Mouse (Mus musculus): ENCODE results near the gene Ubac2. TPM values are rescaled to one million over a fixed set of nuclear protein-coding genes. Genes with fewer than 3 reads are reported as not detected.

Ubac2 gene
- total RNA-seq, 2 experiments from 2014 or later, result 25.2 to 31.1 TPM

DNA sequence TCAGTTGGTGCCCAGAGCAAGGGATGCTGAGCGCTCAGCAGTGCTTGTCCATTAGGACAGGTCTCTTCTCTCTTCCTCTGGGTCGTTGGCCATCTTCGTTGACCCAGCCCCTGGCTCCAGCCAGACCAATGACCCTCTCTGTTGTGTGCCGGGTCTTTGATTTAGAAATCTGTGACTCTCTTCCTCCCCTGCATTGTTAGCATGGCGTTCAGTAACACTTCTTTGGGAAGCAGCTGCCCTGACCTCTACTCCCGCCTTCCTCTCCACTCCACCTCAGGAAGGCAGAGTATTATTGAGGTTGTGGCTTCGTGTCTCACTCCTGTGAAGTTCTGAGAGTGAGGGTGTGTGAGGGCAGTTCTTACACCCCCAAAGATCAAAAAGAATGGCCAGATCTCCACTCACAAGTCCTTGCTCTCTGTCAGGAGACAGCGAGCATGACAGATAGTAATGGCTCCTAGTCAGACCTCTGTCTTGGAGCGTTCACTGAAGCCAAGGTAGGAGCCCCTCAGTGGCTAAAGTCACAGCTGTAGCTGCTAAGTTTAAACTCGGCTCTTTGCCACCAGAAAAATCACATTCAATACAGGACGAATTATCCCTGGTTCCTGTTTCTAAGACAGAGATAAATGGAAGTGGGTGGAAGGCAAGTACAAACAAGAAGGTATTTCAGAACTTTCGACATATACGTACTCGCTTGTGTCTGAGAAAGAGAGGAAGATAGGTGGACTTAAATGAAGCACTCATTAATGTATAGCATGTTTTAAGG is 83.9 kb downstream of the Ubac2 start:
- ATAC-seq (replicated peaks; ENCODE audit: poor library complexity), result no peak

DNA sequence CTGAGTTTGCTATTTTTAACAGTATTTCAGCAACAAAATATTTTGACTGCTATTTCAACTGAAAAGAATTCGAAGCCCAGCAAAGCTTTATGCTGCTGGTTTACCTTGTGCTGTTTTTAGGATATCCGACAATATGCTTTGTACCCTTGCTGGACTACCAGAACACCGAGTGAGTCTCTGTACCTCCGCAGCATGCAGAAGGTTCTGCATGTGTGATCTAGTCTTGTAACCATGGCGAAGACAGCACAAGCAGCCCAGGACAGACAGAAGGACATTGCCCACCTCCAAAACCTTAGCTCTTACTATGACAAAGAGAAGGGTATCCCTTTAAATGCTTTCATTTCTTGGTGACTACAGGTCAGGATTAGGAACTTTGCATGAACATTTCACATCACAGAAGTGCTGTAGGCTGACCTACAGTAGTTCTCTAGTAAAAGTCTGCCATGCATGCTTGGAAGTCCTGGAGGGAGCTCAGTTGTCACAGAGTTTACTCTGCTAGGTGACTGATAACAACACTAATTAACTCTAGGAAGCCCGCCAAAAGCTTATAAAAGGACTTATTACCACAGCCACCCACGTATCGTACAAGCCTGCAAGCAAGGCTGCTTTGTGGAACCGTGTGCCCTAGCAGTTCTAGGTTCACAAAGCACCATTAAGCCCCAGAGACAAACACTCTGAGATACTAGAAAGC is 85.0 kb downstream of the Ubac2 start:
- peak; percentile 33 for ATAC-seq (replicated peaks; ENCODE audit: poor library complexity)

DNA sequence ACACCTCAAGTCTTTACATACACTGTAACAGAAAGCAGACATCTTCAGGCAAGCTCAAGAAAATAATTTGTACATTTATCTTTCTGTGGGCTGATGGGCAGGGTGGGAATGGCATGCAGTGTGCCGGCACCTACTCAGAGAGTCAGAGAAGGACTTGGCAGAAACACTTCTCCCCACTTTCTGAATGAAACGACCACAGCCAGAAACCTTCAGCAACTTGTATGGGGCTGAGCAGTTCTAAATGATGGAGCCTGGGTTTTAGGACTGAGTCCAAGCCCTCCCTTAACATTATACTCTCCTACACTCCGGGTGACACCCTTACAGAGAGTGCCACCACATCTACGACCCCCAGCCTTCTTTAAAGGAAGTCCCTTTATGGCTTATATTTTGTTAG is 85.5 kb downstream of the Ubac2 start:
- ATAC-seq (replicated peaks; ENCODE audit: poor library complexity), result peak; percentile 9

DNA sequence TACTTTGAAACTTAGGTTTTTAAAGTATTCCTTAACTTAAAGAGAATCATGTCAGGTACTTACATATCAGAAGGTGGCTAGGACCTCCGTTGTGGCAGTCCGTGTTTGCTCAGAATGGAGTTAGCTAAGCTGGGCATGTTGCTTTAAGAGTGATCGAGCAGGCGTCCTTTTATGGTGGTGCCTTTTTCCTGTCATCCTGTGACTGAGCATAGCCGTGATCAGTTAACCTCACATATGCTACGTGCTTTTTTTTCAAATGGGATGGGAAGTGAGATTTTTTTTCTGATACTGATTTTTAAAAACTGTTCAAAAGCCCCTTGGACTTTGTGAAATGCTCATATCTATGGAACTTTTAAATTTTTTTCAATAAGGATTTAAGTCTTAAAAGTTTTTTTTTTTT is 86.6 kb downstream of the Ubac2 start, which contains the start of gene Gpr183:
Gene Gpr183 (minus strand): TSS at position 206 of the 400 bp plus-strand sequence.
- peak; percentile 32; the same call in 1 of the 2 replicates for ATAC-seq (replicated peaks; ENCODE audit: poor library complexity)

DNA sequence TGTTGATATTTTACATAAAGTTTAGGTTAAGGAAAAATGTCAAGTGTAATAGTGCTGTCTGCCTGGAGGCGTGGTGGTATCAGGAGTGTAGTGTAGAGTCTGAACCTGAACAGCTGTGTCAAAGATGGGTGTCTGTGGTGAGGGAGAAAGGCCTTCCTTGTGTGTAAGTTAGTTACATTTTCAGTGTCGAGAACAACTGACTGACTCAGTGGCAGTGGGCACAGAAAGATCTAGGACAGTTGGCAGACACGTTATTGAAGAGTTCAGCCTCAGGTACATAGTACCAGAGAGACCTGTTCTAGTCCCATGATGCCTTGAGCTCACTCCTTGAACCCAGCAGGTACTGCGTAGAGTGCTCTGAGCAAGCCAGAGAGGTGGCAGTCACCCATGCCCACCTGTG is 87.0 kb downstream of the Ubac2 start:
- ATAC-seq (replicated peaks; ENCODE audit: poor library complexity), result no peak

DNA sequence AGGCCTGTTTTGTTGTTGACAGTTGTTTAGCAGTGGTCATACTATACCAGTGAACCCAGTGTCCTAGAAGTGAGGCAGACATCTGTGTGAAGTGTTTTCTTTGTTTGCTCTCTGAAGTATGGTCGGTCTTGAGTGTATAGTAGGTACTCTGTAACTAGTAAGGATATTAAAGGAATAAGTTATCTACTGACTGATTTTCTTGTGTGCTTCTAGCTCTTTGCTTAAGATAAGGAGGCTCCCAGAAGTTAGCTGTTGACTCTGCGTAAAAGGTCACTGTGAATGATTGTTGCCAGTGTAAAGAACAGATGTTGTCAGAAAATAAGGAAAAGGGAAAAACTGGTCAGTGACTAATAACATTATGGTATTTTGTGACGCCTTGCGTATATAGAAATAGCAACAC is 88.7 kb downstream of the Ubac2 start:
- no peak for ATAC-seq (replicated peaks; ENCODE audit: poor library complexity)

DNA sequence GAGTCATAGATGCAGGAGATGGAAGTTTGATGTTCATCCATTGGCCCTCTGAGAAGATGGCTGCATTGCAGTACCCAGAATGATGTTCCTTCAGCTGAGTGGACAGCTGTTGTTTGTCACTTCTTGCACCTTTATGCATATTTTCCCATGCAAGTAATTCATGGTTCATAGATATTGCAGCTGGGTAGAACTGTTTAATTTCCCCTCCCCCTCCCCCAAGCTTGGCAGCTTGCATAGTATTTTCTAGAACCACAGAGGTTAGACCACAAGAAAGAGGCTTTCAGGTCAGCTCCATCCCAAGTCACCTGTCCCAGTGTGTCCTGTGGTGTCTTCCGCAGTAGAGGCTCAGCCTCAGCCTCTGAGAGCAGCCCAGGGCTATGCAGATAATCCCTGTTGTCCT is 92.0 kb downstream of the Ubac2 start:
- no peak for ATAC-seq (replicated peaks; ENCODE audit: poor library complexity)

DNA sequence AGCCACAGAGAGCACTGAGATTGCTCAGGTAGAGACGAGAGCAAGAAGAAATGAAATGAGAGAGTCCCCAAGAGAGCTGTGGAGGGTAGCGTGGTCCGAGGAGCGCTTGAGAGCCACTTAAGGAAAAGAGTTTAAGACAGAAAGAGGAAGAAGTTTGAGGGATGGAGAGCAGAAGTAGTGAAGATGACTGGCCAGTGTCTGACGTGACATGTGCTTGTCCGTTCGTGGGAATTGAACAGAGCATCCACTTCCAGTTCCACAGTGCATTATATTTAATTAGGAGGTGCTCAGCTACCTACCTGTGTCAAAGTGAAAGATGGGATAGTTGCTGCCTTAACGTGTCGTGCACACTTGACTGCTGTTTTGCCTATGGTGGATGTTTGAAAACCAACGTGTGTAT is 94.7 kb downstream of the Ubac2 start:
- ATAC-seq (replicated peaks; ENCODE audit: poor library complexity), result peak; percentile 56

DNA sequence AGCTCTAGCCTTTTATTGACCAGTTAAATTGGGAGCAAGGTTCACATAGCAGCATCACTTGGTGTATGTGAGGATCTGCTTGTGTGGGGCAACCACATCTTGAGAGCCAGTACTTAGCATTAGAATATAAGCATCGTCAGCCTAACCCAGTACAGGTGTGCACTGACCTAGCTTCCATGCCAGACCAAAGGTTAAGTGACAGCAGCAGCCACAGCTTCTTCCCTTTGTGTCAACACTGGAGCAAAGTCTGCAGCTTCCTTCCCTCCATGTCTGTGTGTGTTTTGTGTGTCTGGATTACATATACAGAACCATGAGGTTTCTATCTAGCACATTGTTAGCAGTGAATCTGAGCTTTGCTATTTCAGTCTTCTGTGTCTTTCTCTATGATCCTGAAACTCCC is 103.1 kb downstream of the Ubac2 start:
- ATAC-seq (replicated peaks; ENCODE audit: poor library complexity), result no peak

DNA sequence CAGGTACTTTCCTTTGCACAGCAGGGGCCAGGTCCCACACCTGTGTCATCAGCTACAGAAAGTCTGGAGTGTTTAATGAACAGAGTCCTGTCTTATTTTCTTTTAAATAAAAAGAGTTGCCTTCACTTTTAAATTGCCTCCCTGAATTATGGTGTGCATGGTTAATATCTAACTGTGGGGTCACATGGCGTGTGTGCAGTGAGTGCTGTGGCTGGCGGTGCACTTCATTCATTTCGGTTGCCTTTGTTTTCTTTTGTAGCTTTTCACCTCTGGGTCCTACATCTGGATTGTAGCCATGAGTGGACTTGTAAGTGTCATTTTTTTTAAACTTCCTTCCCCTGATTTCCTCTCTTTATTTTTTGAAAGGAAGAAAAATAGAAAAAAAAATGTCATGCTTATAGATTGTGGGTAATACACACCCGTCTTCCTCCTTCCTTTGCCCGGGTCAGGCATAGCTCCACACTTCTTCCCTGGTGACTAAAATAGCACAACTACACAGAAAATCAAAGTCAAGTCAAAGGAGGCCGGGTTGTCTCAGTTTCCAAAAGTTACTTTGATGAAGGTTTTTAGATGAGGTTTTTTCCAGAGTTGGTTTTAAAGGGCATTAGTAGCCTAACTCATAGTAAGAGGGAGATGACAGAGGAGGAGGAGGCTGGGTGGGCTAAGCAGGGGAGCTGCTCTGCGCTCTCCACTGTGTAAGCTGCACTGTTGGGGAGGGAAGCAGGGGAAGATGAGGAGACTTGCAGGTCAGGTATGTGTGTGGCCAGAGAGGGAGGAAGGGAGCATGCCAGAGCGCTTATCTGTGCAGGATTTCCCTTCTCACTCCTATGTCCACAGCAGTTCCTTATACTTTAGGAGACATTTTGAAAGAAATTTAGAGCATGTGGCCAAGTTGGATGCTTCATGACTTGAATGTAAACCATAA is 104.9 kb downstream of the Ubac2 start:
- ATAC-seq (replicated peaks; ENCODE audit: poor library complexity), result no peak

DNA sequence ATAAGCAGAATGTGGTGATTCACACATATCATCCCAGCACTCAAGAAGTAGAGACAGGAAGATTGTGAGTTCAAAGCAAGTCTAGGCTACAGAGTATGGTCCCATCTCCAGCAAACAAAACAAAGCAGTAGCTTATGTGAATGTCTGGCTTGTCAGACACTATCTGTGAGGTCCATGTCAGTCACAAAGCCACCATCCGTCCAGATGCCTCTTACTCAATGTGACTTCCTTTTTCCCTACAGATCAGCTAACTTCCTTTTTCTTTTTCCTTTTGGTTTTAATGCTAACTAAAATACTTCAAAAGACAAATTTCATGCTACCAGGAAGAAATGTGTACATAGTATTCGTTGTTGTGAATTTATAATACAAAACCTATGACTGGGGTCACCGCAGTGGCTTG is 107.1 kb downstream of the Ubac2 start:
- peak; percentile 84 for ATAC-seq (replicated peaks; ENCODE audit: poor library complexity)

DNA sequence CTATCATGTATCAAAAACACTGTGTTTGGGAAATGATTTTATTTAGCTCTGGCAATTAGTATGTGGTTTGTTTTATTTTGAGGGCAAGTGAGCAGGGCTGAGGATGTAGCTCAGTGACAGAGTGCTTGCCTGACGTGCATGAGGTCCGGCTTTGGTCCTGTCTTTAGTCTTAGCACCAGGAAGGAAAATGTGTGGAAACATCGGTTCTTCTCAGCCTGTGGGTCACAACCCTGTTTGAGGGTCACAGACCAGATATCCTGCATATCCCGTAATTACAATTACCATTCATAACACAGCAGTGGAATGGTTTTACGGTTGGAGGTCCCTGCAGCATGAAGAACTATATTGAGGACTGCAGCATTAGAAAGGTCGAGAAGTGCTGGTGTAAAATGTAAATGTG is 107.6 kb downstream of the Ubac2 start:
- ATAC-seq (replicated peaks; ENCODE audit: poor library complexity), result no peak

DNA sequence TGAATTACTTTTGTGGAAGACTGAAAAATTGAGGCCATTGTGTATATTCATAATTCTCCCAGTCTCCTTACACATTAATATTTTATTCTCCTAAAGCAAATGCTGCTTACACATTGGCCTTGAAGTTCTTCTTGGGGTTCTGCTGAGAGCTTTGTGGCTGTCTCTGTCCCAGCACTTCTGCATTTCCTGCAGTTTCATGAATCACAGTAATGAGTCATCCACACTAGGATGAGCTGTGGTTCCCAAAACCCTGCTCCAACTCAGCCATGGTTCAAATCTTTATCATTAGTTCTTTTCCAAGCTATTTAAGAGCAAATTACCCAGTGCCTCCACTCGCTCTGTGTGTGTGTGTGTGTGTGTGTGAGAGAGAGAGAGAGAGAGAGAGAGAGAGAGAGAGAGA is 108.9 kb downstream of the Ubac2 start:
- peak; percentile 72 for ATAC-seq (replicated peaks; ENCODE audit: poor library complexity)

DNA sequence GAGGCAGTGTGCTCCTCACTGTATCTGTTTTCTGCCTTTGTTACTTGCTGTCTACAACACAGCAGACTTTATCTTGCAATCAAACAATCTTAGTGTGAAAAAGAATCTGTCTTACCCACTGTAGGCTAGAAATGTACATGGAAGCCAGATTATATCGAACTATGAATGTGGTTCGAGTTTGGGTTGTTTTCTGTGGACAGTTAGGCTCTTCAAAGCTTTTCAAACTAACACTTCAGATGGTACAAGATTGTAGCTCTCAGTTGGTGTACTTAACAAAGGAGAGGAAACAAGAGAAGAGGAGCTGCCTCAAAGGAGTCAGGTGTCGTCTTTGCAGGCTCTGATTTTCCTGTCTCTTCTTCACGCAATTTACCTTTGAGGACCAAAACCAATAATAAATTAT is 109.3 kb downstream of the Ubac2 start:
- no peak for ATAC-seq (replicated peaks; ENCODE audit: poor library complexity)

DNA sequence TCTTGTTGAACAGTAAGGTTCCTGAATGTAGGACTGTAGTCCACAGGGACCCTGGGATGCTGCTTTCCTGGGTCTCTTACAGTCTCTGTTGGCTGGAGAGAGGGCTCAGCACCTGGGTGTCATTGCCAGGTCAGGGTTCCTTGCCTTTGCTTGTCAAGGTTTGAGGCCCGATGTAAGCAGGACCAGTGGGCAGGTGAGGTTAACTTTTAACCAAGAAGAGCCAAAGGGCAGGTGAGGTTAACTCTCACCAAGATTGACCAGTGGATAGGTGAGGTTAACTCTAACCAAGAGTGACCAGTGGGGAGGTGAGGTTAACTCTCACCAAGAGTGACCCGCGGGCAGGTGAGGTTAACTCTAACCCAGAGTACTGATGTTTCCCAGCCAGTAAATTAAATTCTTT is 110.9 kb downstream of the Ubac2 start:
- no peak for ATAC-seq (replicated peaks; ENCODE audit: poor library complexity)

DNA sequence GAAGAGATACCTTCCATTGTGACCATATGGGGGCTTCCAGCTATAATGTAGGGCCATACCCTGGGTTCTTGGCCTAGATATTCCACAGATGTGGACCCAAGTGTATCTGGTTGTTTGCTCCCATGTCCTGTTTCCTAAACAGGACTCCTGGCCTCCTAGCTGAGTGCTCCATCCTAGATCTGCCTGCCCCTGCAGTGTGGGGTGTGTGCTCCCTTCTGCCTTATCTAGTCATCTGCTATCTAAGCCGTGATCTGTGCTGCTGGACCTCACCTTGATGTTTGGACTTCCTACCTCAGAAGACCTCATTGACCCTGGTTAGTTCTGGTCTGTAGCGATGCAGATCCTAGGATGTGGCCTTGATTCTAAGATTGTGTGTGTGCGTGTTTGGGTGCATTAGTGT is 111.4 kb downstream of the Ubac2 start:
- no peak for ATAC-seq (replicated peaks; ENCODE audit: poor library complexity)

DNA sequence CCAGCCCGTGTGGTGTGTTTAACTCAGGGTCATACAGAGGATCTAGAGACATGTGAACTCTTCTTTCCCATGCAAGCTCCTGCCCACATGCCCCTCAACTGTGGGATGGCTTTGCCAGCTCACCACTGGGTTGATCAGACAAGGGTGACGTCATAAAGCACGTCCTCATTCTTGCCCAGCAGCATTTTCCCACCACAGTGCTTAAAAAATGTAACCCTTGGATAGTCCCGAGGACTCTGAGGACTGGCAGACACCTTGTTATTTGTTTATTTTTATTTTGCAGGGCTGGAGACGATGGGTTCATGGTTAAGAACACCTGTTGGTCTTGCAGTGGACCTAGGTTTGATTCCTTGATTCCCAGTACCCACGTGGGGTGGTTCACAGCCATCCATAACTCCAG is 112.5 kb downstream of the Ubac2 start:
- ATAC-seq (replicated peaks; ENCODE audit: poor library complexity), result no peak

DNA sequence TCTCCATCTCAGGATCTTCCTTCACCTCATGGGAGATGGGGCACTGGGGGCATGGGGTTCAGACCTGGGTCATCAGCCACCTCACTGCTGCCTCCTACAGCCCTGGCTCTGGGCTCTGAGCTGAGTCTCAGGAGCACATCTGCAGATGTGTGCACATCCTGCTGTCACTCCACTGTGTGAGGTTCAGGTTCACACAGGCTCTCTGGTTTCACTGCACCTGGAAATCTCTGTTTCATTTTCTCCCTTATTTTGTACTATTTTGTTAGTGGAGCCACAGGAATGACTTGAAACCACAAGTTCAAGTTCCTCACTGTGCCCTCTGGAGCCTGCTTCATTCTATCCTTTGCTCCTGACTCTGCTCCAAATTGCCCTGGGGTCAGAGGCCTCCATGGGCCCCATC is 113.5 kb downstream of the Ubac2 start:
- ATAC-seq (replicated peaks; ENCODE audit: poor library complexity), result no peak

DNA sequence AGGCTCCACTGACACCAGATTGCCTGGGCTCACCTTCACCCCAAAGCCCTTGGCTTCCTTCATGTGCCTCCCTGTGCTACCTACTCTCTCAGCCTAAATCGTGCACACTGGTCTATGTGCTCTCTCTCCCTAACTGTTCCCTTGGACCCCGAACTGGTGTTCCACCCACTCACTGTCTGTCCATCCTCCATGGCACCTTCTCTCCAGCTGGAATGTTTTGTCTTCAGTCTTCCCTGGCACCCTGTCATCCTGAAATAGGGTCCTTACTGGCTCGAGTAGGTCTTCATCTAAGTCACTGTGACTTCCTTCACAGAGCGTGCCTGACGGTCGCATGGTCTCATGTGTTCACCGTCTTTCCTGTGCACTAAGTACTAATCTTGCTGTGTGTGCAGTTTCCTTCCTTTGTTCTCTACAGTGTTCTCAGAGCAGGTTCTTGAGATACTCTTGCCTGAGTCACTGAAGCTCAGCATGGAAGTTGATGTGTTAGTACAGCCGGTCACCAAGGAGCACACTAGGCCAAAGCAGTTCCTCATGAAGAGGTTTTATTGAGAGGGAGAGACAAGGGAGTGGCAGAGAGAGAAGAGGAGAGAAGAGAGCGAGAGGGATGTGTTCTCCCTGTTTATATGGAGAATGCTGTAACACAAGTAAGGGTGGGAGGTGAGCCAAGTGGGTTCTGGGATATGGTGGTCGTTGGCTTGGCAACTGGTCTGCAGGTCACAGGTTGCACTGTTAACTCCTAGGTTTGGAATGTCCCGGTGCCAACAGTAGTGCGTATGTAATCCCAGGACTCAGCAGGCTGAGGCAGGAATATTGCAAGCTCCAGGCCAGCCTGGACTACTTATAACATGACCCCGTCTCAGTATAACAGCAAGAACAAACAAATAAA is 114.2 kb downstream of the Ubac2 start:
- ATAC-seq (replicated peaks; ENCODE audit: poor library complexity), result no peak

DNA sequence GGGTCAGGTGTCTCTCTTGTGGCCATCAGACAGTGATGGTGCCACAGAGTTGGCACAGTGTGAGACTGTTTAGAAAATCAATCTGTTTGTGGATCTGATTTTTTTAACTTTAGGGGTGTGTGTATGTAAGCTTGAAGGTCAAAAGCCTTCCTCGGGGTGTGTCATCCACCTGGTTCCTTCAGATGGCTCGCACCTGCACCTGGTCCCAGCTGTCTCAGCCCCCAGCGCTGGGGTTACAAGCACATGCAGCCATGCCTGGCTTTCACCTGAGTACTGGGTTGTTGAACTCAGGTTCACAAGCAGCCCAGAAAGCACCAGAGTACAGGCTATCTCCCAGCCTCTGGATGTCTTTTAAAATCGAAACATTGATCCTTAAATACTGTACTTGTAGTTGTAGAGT is 115.2 kb downstream of the Ubac2 start:
- no peak for ATAC-seq (replicated peaks; ENCODE audit: poor library complexity)

Data from megakaryocyte progenitor cell, adult 5-6 weeks (primary cell).